Mouse (Mus musculus) left cerebral cortex, adult 11 months (tissue): ENCODE data around the gene Islr2.
A peak's percentile ranks its signal among the peaks of the same experiment; 100 is the strongest.

Experiments
- DNase-seq: peaks from one replicate; pipeline ENCODE4 v3.0.0; 2022; ENCODE audit warnings: low spot score

Islr2 gene

GRCm38 (mm10) chr9:58220218-58220903 is 16.2 kb upstream of the Islr2 start:
- no peak for DNase-seq

- DNase-seq = no peak
These were observed 14.4 kb upstream of the Islr2 start for GRCm38 (mm10) chr9:58218539-58218938.

- no peak for DNase-seq
These were observed 12.3 kb upstream of the Islr2 start for GRCm38 (mm10) chr9:58216402-58216801.

- no peak for DNase-seq
These were observed 10.5 kb upstream of the Islr2 start for GRCm38 (mm10) chr9:58214519-58215180.

GRCm38 (mm10) chr9:58213865-58214264 is 9.7 kb upstream of the Islr2 start:
- DNase-seq = no peak

GRCm38 (mm10) chr9:58213377-58213776 is 9.3 kb upstream of the Islr2 start:
- no peak for DNase-seq

GRCm38 (mm10) chr9:58210304-58210627 is 6.1 kb upstream of the Islr2 start:
- no peak for DNase-seq

- no peak for DNase-seq
These were observed 5.6 kb upstream of the Islr2 start for GRCm38 (mm10) chr9:58209462-58210303.

GRCm38 (mm10) chr9:58206013-58206412 is 1.9 kb upstream of the Islr2 start:
- no peak for DNase-seq

GRCm38 (mm10) chr9:58204448-58205000 is 405 bp upstream of the Islr2 start:
- DNase-seq = peak; percentile 77

GRCm38 (mm10) chr9:58202676-58203453 is 1.3 kb downstream of the Islr2 start:
- no peak for DNase-seq

GRCm38 (mm10) chr9:58201861-58202549 is 2.1 kb downstream of the Islr2 start:
- no peak for DNase-seq

GRCm38 (mm10) chr9:58201091-58201842 is 2.9 kb downstream of the Islr2 start:
- DNase-seq = no peak

GRCm38 (mm10) chr9:58200270-58201090 is 3.6 kb downstream of the Islr2 start:
- no peak for DNase-seq

- DNase-seq = no peak
These were observed 4.5 kb downstream of the Islr2 start for GRCm38 (mm10) chr9:58199381-58200269.

- DNase-seq = no peak
These were observed 5.2 kb downstream of the Islr2 start for GRCm38 (mm10) chr9:58198801-58199371.

GRCm38 (mm10) chr9:58197781-58198701 is 6.1 kb downstream of the Islr2 start:
- DNase-seq = no peak
